Mouse (Mus musculus) spleen, postnatal 4 days (tissue): Measurements from ENCODE around the gene Rnf214.
"Not testable (repeated sequence)": the region's sequence is repeated elsewhere in the genome, so short reads cannot be mapped to it uniquely, and the experiment has no call there.

Experiments
- DNase-seq, 2 experiments: peaks; one replicate each; pipeline ENCODE4 v3.0.0; 2022; ENCODE audit warnings: low spot score in 2 of 2

The Rnf214 gene

DNA sequence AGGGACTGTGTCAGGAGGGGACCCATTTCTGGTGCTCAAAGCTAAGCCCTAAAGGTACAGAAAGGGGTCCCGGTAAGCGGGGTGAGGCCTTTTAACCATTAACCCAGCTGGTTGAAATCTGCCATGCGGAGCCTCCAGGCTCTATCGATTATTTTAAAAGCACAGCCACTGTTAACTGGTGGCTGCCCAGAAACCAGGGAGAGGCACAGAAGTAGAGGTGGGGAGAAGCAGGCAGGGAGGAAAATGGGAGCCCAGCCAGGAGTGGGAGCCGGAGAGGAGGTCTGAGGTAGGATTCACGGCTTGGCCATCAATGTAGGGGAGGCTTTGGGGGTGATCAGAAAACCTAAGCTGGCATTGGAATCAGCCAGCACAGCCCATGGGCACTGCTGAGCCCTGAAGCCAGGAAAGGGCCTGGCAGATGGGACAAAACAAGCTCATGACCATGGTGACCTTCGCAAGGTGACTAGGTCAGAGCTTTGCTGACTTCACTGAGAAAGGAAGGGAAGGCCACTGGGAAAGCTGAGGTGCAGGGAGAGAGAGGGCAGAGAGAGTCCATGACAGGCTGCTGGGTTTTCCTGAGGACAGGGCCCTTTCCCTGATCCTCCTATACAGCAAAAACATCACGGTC, 56.1 kb downstream of the Rnf214 start:
- DNase-seq = no peak

DNA sequence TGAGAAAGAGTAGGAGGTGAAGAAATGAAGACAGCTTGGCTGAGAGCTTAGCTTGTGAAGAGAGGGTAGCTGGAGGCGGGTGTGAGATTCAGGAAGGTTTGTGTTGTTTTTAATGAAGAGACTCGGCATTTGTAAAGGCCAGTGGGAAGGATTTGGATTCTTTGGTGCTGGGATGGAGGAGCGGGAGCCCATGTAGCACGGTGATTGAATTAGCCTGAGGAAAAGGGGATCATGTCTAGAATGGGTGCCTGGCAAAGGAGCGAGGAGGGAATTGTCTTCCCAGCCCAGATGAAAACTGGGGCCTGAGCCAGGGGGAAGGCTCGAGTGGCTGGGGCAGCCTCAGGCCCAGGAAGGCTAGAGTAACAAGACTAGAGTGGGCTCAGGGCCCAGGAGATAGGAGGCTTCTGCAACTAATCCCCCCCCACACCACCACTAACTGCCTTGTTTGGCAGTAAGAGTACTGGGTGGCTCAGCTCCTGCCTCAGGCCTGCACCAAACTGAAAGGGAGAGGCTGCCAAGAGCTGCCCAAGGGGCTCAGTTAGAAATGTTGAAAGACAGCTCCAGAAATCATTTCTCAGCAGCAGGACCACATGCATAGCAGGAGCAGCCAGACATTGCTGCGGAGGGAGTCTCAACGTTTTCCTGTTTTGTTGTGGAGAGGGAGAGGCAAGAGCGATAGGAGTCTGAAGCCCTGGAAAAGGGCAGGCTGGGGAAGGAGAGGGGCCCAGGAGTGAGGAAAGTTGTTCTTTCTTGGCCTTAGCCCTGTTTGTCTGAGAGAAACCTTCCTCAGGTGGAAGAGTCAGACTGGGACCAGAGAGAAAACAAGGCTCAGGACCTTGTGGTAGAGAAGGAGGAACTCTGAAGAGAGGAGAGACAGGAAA, 56.9 kb downstream of the Rnf214 start:
- no peak for DNase-seq

DNA sequence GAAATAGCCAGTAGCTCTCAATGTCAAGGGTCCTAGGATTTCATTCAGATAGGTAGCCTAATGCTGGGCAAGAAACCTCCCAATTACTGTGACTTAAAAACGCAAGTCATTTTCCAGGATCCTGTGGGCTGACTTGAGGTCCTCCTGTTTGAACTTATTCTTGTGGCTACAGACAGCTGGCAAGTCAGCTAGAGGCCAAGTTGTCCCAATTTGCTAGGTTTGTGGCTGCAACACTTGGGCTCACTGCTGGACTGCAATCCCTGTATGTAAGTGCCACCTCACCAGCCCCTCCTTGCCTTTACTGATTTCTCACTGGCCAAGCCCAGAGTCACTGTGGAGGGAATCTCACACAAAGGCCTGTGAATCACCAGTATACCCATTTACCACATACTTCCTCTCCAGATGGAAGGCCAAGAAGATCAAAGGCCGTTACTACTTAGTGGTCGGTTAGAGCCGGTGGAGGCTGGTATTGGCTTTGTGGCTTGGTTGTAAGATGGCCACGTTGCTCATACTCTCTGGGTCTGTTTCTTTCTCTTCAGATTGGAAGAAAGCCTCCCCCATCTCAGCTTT, 59.7 kb downstream of the Rnf214 start:
- DNase-seq = no peak

DNA sequence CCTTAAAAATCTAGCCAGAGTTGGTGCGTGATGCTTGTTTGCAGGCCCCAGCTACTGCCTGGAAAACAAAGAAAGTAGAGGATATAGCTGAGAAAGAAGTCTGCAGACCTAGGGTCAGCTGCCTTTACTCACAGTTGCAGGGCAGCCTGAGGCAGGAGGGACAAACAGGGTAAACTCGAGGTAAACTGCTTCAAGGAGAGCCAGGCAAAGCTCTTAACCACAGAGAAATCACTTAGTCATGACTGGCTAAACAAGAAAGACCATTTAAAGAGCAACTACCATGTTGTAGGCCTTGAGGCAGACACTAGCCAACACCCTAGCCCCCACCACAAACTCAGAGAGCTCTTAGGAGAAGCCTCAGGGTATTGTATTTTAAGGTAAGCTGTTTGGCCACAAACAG, 60.5 kb downstream of the Rnf214 start:
- DNase-seq = not testable (repeated sequence)

DNA sequence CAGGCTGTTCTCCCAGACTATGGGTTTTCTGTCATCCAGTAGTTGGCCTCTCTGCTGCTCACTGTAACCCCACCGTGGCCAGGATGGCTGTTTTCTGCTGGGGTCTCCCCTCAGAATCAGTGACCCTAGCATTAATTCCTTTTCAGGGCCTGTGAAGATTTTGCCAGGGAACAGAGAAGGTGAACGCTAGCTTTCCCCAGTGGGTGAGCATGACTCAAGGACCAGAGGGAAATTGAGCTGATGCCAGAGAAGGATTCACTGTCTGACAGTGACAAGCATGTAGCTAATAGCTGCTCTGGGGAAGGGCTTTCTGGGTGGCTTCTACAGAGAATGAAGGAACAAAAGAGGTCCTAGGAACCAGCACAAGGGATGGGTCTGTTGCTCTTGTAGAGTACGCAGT, 61.2 kb downstream of the Rnf214 start:
- DNase-seq = no peak

DNA sequence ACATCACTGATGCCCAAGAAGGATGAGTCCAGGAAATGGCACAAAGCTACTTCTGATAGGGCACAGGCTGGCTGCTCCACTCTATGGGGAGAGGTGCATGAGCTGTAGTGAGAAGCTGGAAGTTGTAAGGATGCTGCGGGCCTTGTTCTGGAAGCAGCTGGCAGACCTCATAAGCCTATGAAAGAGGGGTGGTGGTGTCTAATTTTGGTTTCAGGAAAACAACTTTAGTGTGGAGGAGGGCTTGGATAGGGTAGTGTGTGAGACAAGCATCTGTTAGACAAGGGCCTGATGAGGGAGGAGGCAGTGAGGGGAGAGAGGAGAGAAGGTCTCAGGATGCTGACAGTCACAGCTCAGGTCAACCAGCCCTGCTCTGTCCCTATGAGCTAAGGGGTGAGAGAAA, 62.9 kb downstream of the Rnf214 start:
- DNase-seq = no peak

DNA sequence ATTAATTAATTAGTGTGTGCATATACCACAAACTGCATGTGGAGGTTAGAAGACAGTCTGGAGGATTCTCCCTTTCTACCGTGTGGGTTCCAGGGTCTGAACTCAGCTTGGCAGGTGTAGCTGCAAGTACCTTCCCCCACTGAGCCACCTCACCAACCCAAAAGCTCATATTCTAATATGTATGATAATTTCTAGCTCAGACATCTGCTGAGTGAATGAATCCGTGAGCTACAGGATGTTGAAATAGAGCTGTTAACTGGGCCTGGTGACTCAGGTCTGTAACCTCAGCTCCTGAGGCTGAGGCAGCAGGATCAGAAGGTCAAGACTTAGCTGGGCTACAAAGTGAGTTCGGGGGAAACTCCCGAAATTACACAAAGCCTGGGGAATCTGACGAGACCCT, 63.7 kb downstream of the Rnf214 start:
- no peak for DNase-seq

DNA sequence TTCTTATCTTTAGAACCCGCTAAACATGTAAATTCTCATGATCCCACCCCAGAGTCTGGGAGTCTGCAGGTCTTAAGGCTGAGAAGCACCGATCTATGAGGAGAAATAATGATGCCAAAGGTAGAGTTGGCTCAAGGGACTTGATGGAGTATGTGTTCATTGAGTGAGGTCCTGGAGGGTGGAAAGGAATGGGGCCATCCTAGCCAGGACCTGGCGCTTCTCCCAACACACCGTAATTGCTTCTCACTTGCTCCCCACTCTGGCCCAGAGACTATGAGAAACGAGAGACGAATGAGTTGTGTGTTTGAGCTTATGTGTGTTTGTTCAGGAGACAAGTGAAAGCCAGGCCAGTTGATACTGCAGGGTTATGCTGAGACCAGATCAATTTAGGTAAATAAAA, 65.3 kb downstream of the Rnf214 start:
- DNase-seq = no peak

DNA sequence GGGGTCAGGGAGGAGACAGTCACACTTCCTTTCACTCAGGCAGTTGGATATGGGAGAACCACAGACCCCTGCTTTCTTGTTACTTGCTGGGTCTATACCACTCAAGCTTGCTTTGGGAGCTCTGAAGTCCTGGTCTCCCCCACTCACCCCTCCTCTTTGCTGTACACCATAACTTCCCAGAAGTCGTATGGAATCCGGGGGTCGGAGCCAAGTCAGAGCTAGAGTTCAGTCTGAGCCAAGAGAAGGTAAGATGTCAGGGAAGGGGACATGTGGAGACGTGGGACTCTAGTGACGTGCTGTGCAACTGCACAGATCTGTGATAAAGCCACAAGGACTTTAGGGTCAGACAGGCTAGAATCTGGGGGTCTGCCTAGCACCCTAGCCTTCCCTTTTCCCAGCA, 66.4 kb downstream of the Rnf214 start:
- no peak for DNase-seq

DNA sequence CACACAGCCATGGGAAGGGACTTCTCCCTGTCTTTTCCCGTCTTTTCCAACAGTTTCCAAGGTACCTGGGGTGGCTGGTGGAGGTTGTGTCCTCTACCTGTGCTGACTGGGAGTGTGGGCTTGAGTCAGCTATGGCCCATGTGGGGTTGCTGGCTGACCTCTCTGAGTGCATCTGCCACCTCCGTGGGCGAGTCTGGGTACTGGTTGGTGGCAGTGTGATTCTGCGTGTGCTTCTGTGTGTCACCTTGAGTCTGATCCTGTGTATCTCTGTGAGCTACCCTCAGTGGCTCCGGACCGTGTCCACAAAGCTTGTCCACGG, 66.8 kb downstream of the Rnf214 start:
- DNase-seq = no peak

DNA sequence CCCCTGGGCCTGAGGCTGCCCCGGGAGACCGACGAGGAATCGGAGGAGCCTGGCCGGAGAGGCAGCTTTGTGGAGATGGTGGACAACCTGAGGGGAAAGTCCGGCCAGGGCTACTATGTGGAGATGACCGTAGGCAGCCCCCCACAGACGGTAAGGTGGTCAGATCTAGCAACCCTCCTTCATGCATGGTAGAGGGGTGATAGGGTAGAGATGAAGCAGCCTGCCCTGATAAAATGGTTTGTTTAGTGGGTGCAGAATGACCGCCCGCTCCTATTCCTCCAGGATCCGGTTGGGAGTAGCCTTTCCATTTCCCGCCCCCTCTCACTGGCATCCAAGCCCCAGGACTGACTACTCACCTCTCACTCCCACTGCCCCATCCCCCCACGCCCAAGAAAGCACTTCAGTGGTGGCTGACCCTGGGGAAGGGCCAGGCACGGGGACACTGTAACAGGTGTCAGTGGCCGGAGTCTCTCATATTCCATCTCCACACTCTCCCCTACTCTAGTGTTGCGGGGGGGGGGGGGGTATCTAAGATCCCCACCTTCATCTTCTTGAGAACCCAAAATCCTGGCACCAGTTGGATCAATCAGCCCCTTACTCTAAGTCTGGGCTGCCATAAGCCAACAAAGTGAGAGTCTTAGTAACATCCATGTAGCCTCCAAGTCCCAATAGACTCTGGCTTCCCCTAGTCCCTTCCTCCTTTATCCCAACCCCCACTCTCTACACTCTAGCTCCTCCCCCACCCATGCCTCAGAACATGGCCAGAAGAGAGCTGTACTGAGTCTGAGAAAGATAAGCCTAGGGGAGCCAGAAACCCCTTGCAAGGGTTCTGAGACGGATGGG, 67.4 kb downstream of the Rnf214 start:
- DNase-seq = no peak

DNA sequence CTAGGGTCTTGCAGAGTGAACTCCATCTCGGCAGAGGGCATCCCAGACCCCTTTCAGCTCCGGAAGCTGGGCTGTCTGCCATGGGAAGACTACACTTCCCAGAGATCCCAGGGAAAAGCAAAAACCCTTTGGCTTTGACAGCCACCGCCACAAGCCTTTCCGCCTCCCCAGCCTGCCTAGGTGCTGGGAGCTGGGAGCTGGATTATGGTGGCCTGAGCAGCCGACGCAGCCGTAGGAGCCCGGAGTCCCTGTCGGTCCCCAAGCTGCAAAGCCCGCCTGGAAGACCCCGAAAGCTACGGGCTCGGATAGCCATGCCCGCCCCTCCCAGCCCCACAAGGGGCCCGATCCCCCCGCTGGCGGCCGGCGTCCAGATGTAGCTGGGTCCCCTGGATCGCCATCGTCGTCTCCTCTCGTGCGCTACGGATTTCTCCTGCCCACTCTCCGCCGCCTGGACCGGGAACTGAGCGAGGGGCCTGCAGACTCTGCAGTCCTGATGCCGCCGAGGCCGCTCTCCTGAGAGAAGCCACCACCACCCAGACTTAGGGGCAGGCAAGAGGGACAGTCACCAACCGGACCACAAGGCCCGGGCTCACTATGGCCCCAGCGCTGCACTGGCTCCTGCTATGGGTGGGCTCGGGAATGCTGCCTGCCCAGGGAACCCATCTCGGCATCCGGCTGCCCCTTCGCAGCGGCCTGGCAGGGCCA, 68.1 kb downstream of the Rnf214 start, which contains the start of gene Bace1:
TSS of gene Bace1 (plus strand) at position 147 of the 705 bp plus-strand sequence.
- DNase-seq = peak in 1 of 2 experiments; percentile 36

DNA sequence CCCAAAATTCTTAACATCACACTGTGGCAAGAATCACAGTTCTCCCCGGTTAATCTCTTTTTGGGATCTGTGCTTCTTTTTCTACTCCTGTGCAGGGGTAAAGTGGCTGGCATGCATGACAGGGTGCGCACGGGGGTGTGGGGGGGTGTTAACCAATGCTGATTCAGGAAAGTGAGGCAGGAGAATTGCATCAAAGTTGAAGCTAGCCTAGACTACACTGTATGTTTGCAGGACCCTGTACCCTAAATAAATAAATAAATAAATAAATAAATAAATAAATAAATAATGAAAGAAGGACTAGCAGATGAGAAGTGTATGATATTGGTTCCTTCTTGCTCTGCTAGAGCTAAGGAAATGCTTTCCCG, 68.7 kb downstream of the Rnf214 start:
- DNase-seq = no peak

DNA sequence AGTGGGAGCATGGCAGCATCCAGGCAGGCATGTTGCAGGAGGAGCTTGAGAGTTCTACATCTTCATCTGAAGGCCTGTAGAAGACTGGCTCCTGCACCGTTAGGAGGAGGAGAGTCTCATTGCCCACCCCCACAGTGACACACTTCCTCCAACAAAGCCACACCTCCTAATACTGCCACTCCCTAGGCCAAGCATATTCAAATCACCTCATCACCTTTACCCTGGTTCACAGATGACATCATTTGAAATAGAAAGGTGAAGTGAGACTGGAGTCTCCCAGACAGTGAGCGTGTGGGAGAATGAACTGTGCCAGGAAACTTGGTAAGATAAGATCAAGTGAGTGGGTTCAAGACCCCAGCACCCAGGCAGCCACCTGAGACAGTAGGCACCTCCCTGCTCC, 73.2 kb downstream of the Rnf214 start:
- no peak for DNase-seq

DNA sequence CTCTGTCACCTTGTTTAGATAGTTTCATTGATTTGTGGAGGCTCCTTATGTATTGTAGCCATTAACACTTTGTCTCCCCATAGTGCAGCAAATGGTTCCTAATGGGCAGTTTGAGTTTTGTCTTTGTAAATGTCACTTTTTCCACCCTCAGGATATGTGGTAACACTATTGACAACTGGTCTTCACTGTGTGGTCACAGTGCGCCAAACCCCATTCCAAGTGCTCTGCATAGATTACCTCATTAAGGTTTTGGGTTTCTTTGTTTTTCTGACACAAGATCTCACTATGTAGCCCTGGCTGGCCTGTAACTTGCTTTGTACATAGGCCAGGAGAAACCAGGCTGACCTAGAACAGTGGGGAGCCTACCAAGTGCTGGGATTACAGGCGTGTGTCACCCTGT, 73.8 kb downstream of the Rnf214 start:
- DNase-seq = no peak

DNA sequence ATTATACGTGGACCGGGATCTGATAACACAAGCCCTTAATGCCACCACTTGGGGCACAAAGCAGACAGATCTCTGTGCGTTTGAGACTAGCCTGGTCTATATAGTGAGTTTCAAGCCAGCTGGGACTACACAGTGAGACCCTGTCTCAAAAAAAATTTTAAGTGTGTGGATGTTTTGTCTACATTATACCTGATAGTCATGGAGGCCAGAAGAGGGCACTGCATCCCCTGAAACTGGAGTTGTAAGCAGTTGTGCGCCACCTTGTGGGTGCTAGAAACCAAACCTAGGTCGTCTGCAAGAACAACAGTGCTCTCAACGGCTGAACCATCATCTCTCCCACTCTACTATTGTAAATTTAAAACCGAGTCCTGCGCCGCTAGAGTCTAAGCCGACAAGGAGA, 77.6 kb downstream of the Rnf214 start:
- DNase-seq = peak; percentile 79 to 89

DNA sequence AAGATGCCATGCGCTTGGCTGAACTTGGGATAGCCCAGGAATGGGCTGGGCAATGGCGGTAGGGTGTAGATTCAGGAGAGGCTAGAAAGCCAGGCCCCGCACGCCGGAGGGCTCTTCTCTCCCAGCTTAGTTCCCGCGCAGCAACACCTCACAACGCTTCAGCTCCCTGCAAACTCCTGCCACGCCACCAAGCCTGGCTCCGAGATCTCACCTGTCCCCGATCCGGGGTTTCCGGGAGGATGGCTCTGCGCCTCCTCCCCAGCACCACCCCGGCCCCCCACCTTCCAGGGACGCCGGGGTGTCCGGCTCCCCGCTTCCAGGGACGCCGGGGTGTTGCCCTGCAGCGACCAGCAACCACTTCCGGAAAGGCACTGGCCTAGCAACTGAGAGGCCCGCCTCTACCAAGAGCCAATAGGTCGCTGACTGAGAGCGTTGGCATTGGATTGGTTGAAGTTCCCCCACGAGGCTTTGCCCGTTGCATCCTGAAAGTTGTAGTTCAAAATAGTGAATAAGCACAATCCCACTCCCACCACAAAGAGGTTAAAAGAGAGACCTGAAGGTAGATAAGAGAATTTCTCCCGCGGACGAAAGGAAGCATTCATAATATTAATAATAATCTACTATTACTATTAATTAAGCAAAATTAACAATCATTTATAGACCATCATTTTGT, 78.3 kb downstream of the Rnf214 start, which contains the start of gene Cep164:
TSS of gene Cep164 (minus strand) at position 401 of the 673 bp plus-strand sequence.
- peak; percentile 83 to 87 for DNase-seq

DNA sequence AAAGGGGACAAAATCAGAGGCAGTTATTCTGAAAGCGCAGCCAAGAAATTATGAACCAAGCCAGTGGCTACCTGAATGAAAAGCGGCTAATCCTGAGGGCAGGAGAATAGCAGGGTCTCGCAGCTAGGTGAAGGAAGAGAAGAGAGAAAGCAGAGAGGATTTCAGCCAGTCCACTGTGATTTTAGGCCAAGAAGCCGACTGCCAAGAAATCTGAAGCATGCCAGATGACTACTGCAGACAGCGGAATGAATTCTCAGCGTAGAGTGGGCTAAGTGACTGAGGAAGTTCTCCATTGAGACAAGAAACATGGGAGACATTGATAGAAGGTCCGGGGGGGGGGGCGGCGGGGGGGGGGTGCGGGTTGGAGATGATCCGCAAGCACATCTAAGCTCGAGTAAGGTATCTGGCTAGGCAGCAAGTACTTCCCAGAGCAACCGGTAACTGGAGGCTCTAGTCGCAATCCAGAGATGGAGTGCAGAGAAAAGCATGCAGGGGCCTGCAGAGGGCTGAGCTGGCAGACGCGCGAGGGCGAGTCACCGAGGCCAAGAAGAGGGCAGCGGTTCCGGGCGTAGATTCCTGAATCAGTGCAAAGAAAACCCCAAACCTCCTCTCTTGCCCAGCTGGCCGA, 78.9 kb downstream of the Rnf214 start:
- no peak for DNase-seq

DNA sequence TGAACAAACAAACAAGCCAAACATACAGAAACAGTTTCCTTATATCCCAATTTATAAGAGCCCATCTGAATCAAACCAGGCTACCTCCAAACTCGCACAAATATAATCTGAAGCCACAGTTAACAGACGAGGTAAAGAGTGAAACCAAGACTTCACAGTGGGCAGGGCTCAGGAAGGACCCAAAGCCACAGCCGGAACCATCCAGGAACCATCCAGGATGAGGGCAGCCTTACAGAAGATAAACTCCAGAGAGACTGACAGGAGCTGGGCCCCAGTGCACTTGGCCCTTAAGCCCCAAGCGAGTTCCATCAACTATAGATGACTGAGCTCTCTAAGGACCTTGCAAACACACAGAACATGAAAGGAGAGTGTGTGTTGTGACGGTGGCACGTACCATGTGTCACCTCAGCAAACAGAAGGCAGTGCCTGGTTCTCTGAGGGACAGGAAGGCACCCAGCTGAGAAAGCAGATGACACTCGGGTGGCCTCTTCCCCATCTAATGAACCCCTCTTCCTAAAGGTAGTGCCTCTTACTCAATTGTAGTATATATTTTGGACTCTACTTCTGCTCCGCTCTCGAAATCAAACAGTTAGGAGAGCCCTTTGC, 88.2 kb downstream of the Rnf214 start:
- DNase-seq = no peak

DNA sequence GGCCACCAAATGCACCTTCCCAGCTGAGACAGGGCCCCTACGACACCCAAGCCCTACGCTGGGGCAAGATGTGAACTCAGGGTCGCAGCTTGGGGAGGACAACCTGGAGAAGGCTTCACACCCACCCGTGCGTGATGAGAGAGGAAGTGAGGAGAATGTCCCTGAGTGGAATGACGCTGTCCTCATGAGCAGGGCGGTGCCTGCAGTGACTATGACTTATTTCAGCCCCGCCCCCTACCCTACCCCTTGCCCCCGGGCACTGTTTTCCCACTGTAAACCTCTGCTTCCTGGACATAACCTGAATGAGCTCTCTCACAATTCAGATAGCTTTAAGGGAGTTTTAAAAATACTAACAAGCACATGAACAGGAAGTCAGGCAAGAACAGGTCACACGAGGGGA, 91.2 kb downstream of the Rnf214 start:
- no peak for DNase-seq
